Mouse (Mus musculus) liver, embryonic 14.5 days (tissue): Measurements from ENCODE around the gene C730034F03Rik.

Experiments
- CTCF ChIP-seq: IDR thresholded peaks from 2 replicates; pipeline ENCODE4 v1.5.1; 2016; ENCODE audit warnings: antibody characterized with exemption, low read depth, control low read depth
- EP300 ChIP-seq: IDR thresholded peaks from 2 replicates; pipeline ENCODE4 v1.6.1; 2016; ENCODE audit warnings: antibody characterized with exemption, low read depth

- TF ChIP-seq CTCF (no peak), EP300 (no peak)
Measured at GRCm38 (mm10) chr15:89396883-89397282, 32.5 kb upstream of the C730034F03Rik start.
